Mouse (Mus musculus) common myeloid progenitor, adult 5-6 weeks (primary cell): ENCODE data around the gene Cadm1. TPM values are rescaled to one million over a fixed set of nuclear protein-coding genes. Genes with fewer than 3 reads are reported as not detected.
A peak's percentile ranks its signal among the peaks of the same experiment; 100 is the strongest.

ENCODE experiments used
- ATAC-seq: replicated peaks from 2 replicates; pipeline ENCODE4 v1.8.0; 2016; ENCODE audit warnings: low read depth, mild to moderate bottlenecking, moderate TSS enrichment, inconsistent platforms; ENCODE audit not compliant: poor library complexity, severe bottlenecking
- total RNA-seq: library from RNA; stranded (forward); fragments of 200-1000, 187-1606 nt; gene quantifications from 2 replicates; pipeline ENCODE4 v1.2.3, GENCODE M21; 2017

The Cadm1 gene
- total RNA-seq, 1 experiment from 2014 or later, result 0.69 TPM

DNA sequence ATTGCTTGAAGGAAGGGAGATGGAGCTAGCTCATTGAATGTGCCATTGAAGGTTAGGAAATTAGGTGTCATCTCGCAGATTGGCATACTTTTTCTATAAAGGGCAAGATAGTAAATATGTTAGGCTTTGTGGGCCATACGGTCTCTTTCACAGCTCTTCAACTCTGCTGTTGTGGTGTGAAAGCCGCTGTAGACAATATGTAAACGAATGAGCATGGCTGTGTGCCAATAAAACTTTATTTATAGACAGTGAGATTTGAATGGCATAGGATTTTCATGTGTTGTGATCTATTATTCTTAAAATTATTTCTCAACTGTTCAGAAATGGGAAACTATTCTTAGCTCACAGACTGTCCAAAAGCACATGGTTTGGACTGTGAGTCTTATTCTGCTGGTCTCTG lies 123.0 kb downstream of the Cadm1 start:
- no peak for ATAC-seq

DNA sequence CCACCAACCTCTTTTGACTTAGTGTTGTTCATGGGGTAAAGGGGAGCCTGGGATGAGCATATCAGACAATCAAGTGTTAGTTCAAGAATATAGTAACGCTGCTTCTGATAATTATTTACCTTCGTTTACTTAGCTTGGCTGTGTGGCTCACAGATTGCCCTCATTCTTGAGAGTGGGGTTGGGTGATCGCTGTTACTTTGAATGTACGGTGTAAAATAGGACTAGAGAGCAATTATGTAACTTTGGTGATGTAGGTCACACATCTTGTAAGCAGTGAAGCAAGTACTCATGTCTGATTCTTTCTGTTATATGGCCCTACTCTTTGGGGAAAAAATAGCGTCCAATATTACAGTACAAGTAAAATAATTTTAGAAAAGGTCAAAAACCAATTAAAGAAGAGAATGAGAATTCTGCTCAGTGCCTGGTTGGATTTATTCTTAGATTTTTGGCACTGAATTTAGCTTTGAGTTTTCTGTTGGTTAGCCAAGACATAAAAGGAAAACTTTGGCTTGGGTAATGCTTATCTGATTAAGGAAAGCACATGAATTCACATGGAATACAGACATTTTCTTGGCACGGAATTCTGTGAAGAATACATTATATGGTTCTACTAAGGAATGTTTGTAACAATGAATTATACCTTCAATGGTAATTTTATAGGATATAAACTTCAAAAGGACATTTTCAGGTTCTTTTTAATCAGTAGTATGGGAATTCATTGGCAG lies 129.6 kb downstream of the Cadm1 start:
- no peak for ATAC-seq

DNA sequence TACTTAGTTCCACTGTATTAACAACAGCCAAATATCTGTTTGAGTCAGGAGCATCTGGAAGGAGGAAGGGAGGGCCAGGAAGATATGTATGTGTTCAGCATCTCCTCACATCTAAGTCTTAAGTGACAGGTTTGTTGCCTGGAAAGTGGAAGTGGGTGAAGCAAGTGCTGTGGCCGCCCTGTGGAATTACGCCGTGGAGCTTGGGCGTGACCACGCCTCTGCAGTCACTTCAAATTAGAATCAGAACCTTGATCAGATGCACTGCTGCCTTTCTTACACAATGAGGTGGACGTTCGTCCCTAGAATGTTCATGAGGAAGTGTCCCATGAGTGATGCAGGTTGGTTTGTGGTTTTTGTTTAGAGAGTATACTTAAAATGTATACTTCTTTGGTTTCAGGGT lies 131.6 kb downstream of the Cadm1 start:
- no peak for ATAC-seq

DNA sequence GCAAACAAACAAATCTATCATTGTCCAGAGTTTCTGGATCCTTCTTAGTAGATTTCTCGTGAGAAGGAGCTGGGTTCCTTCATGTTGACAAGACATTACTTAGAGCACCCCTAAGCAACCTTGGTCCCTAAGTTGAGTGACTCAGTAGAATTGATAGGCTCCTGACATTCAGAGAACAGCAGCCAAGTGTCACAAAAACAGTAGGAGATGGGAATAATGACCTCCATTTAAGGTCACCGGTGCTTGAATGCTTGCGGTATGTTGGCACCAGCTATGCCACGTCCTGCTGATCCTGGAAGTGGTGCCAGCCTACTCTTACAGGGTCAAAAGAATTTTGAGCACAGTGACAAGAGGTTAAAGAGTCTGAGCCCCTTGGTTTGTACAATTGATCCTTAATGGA lies 139.2 kb downstream of the Cadm1 start:
- no peak for ATAC-seq

DNA sequence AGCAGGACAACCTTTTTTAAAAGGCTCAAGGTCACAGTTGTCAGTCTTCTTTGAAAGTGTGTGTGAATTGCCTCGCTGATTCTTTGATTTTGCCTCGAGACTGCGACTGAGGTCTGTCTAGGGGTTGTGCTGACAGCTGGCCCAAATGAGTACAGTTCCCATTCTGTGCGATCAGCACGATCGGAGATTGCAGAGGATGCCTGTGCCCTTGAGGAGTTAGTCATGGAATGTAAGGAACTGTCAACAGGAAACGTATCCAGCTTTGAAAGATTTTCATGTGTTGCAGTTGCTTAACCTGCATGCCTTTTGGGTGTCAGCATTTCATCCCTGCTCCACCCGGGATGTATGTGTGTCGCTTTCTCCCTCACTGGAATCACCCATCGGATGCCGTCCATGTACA lies 141.6 kb downstream of the Cadm1 start:
- ATAC-seq, result no peak

DNA sequence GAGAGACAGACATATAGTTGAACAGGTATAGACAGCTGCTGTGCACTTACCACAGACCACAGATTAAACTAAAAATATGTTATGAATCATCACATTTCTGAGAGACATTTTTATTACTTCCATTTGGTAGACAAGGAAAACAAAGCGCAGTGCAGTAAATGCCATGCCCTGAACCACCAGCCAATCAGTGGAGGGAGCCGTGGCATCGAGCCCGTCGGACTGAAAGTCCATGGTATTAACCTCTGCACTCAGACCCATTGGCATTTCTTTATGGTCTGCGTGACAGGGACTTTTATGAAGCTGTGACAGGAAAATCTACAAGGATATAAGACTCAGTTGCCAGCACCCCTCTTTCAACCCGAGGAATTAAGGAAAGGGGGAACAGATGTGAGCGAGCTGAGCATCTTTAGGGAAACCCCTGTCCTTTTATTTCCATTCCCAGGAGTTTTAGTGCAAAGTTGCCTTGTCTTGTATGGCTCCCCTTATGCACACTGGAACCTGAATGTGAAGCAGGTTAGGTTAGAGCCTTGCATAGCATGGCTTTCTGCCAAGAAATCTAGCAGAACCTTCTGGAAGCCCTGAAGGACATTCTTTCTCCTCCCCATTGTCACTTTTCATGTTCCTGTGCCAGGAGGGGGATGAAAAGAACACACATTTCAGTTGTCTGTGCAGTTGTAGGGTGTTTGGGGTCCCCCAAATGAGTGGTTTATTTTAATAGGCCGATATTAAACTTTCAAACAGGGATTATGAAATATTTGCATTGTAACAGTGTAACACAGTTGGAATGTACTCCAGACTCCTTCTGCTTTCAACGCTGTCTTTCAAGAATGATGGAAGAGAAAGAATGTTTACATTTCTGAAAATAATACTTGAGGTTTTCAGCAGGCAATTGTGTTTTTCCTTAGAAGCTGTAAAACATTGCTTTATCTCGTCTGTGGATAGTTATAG lies 145.1 kb downstream of the Cadm1 start:
- no peak for ATAC-seq

DNA sequence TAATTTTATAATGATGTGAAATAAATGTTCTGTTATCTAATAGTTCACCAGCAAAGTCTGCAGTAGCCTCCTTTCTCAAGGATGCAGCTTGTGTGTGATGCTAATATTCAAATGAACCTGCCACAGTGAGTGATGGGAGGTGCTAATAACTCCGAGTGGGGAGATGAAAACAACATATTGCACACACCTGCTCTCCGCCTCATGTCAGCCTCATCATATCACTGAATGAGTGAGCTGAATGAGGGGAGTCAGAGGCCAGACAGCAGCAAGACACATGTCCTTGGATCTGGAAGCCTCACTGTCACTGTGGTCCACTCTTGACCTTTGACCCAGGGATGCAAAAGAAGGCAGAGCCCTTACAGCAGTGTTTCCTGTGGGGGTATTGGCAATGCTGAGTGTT lies 156.9 kb downstream of the Cadm1 start:
- no peak for ATAC-seq

DNA sequence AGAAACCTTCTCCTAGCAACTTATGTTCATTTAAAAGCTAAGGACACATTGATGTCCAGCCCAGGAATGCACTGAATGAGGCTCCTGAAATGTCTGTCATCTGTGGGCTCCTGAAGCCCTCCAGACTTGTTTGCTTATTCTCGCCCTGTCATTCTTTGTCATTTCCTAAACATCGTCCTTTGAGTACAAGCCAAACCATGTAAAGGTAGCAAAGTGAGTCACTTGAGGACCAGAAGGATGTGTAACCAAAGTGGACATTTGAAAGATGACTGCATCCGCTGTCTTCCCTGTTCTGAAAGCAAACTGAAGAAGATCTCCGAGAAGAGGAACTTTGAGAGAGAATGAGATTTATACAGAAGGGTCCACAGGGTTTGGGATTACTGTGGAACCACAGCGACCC lies 157.6 kb downstream of the Cadm1 start:
- ATAC-seq, result no peak

DNA sequence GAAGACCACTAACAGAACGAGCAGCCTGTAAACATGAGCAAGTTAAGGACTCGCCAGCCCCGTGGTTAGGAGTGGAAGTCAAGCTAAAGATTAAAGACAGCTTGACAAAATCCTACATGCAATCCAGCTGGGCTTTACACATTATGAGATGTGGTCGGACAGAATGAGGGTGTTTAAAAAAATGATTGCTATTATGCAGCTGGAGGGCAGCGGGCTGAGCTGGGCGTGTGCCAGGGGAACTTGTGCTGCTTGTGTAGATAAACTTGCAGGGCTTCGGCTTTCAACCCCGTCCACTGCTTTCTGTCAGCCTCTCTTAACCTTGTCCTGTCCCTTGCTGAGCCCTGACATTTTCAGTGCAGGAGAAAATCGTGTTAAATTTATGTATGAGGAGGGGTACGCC lies 158.3 kb downstream of the Cadm1 start:
- ATAC-seq, result peak; percentile 60; the same call in 1 of the 2 replicates

DNA sequence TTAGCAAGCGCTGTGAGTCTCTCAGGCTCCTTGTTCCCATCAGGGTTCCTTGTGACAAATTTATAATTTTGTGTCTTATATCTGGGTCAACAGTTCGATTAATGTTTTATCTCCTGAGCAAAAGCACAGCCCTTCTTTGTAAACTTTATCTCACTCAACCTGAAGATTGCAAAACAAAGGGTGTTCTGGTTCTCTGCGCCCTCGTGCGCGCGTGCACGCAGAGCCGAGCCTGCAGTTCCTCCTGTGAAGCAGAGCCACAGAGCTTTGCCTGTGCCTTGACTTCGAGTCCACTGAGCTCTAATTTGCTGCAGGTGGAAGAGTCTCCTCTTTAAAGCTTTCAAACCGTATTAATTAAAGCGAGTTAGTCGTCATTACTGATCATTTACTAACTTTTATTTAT lies 162.9 kb downstream of the Cadm1 start:
- no peak for ATAC-seq

DNA sequence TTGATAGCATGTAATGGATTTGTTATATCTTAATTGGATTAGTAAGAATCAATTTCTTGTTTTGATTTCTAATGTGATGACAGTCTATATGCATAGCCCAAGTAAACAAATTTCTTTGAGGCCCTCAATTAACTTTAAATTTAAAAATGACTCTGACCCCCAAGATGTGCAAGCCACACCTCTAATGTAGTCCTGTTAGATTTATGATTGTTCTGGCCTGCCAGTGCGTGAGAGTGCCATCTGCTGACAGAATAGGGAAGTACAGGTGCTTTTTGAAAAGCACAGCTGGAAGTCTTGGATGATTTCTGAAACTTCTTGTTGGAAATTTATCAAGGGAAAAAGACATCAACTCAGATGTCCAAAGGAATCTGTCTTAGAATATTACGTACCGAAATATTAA lies 169.1 kb downstream of the Cadm1 start:
- peak; percentile 56; the same call in 1 of the 2 replicates for ATAC-seq

DNA sequence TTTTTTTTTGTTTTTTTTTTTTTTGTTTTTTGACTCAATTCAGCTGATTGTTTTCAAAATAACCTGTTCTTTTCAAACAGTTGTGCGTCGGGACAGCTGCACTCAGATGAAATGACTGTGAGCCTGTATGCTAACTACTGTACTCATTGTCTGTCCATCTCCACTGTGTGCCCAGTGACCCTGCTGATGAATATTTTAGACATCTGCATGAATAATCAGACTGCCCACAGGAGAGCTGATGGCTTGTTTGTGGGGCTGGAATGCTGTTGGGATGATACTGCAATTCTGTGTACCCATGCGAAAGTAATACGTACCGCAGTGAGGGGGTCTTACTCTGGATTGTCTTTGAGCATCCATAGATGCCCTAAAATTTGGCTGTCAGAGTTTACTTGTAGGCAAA lies 170.0 kb downstream of the Cadm1 start:
- ATAC-seq, result no peak

DNA sequence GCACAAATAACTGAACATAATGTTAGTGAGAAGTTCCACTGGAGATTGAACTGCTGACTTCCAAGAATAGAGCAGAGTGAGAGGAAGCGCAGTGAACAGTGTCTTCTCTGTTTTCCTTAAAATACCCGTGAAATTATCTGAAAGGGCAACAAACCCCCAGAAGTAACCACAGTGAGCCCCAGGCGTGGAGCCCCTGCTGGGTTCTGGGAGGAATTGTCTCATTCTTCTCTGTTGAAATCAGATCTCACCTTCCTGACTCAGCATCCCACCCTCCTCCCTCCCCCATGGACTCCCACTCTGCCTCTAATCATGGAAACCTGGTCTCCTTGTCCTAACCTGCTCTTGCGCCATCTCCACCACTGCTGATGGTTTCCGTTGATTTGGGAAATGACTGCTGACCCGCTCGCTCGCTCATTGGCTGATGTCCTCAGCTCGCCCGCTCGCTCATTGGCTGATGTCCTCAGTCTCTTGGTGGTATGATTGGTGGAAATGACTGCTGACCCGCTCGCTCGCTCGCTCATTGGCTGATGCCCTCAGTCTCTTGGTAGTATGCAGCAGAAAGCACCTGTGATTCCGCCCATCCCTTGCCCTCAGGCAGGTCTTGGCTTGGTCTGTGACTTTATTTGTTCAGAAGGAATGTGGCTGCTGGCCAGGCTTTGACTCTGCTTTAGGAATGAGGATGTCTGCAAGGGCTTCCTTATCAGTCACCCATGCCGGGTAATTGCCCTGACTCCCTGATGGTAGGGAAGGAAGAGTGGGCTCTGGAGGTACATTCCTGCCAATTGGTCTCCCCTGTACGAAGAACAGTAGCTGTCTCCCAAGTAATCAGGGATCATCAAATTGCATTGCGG lies 173.3 kb downstream of the Cadm1 start:
- ATAC-seq, result no peak

DNA sequence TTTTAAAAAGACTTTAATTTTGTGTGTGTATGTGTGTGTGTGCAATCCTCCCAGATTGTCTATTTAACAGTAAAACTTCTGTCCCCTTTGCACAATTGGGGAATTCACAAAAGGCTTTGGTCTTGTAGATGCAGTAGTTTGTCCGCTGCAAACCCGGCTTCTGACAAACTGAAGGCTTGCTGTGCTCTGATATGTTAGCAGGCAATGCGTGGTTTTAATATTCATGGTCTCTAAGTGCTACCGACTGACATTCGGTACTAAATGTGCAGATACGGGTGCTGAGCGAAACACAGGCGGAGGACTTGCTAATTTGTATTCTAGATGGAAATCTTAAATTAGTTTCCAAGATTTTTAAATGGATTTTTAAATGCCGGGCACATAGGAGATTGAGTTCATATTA lies 176.4 kb downstream of the Cadm1 start:
- no peak for ATAC-seq

DNA sequence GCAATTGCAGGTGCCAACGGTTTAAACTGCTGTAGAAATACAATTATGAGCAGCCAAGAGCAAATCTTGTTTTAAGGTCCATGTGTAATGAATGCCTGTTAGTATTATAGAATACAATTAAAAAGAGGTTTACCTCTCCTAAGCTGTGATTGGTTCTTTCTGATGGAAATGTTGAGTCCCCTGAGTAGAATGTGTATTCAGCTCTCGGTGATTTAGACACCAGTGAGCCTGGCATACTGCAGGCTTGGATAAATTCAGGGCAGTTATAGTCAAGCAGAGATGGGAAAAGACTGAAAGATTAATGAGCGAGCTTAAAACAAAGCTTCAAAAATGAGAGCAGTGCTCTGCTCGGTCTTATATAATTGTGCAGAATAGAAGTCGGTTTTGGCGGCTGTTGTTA lies 177.4 kb downstream of the Cadm1 start:
- no peak for ATAC-seq

DNA sequence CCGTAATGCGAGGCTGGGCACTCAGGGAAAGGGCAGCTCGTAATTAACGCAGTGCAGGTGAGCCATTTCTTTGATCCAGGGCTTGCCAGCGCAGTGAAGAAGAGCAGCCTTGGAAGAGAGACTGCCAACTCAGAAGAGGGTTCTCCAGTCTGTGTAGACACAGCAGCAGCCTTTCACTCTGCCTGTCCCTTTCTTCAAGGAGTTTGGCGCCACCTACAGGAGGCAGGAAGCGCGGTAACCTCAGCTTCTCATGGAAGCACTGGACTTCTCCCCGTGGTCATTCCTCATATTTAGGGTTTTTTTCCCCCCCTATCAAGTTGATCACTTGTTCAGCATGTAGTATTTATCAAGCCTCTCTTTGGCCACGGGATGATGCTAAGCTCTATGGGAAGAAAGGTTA lies 178.3 kb downstream of the Cadm1 start:
- peak; percentile 80; the same call in 1 of the 2 replicates for ATAC-seq

DNA sequence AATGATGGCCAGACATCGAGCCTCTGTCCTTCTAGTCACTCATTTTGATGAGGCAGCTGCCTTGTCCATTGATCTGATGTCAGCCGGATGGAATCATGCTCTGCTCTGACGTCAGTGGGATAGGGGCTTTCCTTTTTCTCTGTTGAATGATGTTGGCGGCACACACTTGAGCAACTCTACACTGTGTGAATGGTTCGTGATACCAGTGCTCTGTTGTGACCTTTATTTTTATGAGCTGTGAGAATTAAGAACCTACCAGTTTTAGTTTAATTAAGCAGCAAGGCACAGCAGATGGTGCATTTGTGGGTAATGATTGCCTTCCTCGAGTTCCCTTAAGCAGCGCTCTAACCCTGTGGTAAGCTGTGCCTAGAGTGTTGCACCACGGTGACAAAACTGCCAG lies 181.0 kb downstream of the Cadm1 start:
- ATAC-seq, result no peak

DNA sequence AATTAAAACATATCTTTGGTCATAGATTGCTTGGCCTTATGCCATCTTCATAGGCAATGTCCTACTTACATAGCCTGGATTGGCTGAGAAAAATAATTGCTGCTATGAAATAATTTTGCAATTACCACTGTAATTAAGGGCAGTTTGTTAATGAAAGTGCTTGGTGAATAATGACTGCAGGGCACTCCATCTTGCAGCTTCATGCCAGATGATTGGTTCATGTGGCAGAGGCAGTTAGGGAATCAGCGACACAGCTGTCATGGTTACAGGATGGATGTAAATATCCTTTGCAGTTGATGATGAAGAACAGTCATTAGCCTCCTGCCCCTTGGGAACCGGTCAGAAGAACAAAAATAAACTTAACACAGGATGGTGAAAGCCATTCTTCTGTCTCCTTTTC lies 184.6 kb downstream of the Cadm1 start:
- ATAC-seq, result no peak

DNA sequence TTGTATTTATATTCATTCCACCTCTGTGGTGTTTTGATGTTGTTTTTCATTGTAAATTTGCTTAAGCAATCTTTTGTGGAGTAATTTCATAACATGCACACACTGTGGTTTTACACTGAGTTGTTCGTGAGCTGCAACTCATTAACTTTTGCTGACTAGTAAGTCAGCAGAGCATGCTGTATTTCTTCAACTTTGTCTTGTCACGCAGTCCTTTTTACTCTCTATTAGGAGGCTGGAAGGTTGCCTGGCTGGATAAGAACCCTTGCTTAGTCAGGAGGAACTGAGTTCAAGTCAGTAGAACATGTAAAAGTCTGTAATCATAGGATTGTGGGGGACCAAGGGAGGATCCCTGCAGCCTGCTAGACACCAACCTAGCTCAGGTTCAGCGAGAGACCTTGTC lies 185.4 kb downstream of the Cadm1 start:
- ATAC-seq, result no peak

DNA sequence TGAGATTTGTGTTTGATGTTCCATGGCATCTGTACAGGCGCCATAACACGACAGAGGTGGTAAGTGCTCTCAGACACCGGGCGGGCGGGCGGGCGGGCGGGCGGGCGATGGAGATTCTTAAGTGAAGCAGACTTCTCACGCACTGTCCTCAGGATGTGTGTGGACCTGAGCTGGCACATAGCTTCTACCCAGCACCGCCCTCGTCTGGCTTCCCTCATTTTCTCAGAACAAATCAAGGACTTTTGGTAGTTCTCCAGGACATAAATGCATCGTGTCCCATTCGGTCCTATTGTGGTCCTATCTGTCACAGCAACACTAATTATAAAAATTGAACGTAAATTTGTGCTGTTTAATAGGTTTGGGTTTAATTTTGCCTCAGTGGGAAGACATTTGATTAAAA lies 186.9 kb downstream of the Cadm1 start:
- ATAC-seq, result no peak

DNA sequence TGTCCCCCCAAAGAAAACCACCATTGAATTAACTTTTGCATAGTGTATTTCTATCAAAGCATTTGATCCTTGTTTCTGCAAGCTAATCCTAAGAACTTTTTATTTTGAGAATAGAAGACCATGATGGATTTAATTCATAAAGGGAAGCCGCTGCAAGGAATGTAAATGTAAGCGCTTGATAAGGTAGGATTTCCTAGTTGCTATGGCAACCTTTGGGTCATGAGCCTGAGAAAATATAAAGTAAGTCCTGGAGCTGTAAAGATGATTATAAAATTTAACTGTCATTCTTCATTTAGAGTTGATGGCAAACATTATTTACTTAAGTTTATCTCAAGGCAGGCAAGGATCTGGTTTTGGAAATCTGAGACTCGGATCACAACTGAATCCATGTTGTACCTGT lies 197.6 kb downstream of the Cadm1 start:
- ATAC-seq, result no peak
